Mouse (Mus musculus) heart, adult 9 months (tissue): ENCODE measurements at regions not wholly inside any gene's neighbourhood (a gene's known extent, or its start where the extent isn't known, plus 50 kb on each side); places are given as distances from the start of the nearest gene placed in this dataset.

ENCODE experiments used
- DNase-seq, 2 experiments: peaks; one replicate each; pipeline ENCODE4 v3.0.0; 2022; ENCODE audit warnings: low spot score in 2 of 2

- DNase-seq = no peak
These were observed 57.8 kb downstream of the Lsm3 start for GRCm38 (mm10) chr6:91573487-91573886.

DNA sequence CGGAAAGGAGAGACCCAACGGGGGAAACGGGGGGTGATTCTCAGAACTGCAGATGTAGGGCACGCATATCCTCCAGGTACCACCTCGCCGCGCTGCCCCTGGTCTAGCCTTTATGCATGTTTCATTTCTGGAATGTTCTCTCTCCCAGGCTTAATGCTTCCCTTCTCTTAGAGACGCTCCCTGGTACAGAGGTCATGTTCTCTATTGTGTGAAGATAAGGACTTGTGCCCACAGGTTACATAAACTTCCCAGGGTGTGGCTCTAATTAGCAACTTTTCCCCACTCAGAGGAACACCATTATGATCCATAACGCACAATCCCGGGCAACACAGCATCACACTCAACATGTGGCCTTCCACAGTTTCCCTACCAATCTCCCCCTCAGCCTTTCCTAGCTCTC, 58.7 kb downstream of the Lsm3 start:
- no peak for DNase-seq

DNA sequence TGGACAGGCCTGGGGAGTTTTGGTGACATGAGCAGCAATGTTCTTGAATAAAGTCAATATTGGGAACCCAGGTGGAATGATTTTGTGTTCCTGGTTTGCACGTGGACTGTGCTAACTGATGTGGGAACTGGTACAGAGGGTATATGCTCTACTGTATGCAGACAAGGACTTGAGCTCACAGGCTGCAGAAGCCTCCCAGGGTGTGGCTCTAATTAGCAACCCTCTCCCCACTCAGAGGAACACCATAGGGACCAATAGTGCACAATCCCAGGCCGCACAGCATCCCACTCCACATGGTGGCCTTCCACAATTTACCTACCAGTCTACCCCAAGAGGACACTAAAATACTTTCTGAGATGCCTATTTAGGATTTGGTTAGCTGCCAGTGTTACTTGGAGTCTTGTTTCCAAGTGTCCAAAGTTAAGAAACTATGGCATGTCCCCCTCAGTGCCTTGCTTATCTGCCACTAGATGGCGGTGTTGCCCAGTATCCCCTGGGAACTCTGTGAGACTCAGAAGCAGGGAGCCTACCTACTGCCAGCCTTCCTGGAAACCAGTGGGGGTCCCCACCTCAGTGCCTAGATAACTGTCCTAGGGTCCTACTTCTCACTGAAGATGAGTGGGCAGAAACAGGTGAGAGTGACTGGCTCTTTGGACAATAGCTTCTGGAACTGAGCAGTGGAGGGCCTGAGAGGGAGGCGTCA, 60.1 kb downstream of the Lsm3 start:
- peak; percentile 56 to 76 for DNase-seq

DNA sequence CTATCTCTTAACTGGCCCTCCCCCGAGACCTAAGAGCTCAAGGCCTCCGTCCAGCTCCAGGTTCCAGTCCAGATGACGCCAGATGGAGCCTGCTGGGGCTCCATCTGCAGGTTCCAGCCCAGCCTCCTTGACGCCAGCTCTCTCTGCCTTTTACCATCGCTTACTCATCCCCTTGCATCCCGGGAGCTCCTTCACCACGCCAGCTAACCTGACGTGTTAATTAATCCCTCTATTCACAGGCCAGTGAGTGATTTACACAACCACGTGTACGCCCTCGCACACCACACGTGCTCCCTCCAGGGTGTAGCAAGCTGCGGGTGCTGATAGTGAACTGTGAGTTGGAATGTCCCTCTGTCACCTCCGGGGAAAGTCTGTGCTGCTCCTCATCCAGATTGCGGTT, 61.2 kb downstream of the Lsm3 start:
- DNase-seq = peak; percentile 61 to 62

GRCm38 (mm10) chr6:91579666-91580065, 63.9 kb downstream of the Lsm3 start:
- no peak for DNase-seq

DNA sequence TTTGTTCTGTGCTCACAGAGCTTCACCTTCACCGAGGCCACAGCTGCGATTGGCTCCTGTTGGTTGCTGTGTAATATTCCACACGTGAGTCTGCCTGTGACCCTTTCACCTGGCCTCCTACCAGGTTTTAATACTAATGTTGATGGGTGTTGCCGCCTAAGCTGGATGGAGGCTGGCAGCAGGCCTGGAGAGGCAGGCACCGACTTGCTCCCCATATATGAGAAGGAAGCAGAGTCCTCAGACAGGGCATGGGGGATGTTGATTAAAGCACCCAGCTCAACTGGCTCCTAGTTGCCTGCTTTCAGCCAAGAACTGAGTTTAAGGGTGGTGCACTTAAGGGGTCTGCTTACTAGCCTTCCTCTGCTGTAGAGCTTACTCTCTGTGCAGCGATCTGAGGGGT, 64.9 kb downstream of the Lsm3 start:
- no peak for DNase-seq

DNA sequence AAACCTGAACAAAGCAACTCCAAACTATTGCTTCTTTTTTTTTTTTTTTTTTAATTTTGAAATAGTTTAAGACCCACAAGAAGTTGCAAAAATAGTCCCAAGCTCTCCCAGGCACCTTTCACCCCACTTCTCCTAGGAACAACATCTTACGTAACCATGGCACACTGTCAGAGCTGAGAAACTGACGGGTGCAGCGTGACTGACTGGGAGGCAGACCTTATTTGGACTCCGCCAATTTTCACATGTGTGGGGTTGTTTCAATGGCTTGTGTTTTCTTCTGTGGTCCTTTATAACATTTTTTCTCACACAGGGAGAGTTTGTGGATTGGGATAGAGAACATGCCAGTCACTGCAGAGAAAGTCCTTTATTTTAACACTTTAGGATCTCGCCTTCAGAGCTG, 66.6 kb downstream of the Lsm3 start:
- DNase-seq = peak; percentile 58 to 61

DNA sequence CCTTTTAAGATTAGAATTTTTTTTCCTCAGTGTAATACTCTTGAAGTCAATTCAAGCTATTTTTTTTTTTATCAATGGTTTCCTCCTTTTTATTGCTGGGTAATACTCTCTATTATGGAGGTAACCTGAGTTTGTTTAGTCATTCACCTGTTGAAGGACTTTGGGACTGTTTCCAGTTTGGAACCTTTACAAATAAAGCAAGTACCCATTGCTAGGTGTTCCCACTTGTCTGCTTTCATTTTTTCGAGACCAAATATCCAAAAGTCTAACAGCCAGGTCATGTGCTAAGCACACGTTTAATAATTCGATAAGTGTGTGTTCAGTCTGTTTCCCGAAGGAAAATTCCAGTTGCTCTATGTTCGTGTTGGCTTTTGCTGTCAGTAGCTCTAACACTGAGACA, 67.6 kb downstream of the Lsm3 start:
- DNase-seq = no peak

- DNase-seq = no peak
These were observed 69.8 kb downstream of the Lsm3 start for GRCm38 (mm10) chr6:91585543-91585942.

DNA sequence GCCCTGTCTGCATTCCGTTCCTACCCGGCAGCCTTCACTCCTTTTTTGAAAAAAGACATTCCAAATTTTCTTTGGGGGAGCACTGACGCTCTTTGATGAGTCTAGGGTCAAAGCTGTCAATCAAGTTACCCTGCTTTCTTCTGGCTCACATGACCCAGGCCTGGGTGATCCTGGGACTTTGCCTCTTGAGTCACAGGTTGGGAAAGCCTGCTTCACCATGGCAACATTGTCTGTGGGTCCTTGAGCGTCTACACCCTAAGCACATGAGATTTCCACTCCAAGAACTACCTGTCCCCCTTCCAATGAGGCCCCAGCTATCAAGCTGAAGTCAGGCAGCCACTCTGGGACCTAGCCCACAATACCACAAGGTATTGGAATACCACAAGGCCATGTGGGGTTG, 73.5 kb downstream of the Lsm3 start:
- DNase-seq = no peak

- DNase-seq = no peak
These were observed 74.7 kb downstream of the Lsm3 start for GRCm38 (mm10) chr6:91590395-91590794.

DNA sequence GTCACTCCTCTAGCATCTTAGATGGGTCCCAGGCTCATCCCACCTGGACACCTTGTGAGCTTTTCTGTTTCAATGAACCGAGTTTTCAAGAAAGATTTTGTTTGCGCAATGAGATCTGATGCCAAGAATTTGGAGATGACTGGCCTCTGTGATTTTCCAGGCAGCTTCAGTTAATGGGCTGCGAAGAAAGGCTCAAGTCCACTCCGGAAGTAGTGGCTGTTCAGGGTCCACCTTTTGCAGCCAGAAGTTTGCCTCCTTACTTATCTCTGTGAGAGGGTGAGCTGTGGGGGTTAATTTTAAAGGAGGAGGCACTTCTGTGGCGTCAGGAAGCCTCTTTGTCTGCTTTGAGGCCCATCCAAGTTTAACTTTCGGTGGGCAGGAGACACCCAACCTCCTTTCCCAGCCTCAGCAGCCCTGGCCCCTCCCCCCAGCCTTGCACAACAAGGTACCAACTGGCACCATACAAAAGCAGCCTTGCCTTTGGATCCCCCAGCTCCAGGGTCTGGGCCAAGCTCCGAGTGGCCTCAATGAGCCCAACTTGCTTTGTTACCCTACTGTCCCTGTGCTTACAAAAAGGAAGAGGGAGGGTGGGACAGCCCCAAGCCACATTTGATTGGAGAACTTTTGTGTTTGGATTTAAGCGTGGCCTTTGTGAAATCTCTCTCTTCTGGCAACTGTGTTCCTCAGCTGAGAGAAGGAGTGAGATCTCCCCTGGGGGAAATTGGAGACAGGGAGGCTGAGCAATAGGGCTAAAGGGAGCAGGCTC, 75.3 kb downstream of the Lsm3 start:
- peak; percentile 49 to 53 for DNase-seq

- DNase-seq = no peak
These were observed 76.9 kb downstream of the Lsm3 start for GRCm38 (mm10) chr6:91592651-91593050.

DNA sequence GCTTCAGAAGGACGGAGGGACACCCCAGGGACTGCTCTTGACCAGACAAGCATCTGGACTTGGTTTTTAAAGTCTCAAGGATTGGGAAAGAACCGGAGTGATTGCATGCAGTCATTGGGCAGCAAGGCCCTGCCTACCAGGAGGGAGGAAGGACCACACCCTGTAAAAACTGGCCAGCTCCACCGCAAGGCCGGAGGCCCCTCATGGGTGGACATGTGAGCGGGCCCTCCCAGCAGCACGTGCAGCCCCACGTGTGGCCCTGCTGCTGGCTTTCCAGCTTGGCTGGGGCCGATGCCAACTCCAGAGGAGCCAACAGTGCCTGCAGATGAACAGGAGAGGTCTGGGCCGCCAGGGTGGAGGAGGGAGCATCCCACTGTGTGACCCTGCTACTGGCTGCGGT, 83.2 kb downstream of the Lsm3 start:
- peak; percentile 99 for DNase-seq

DNA sequence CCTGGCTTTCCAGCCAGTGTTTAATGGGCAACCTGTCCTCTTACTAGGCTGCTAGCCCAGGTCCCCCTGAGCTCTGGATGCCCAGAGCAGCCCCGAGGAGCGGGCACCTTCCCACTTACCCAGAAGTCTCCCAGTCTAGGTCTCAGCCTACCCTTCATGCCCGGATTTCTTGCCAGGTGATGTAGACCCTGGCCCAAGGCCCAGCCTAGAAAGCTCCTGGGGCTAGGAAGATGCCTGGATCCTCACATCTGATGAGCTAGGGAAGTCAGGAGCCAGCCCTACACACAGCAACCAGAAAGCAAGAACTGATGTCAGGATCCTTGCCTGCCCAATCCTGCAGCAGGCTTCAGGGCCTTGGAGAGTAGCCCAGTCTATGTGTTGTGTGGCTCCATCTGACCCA, 83.7 kb upstream of the Slc6a6 start:
- DNase-seq = no peak

DNA sequence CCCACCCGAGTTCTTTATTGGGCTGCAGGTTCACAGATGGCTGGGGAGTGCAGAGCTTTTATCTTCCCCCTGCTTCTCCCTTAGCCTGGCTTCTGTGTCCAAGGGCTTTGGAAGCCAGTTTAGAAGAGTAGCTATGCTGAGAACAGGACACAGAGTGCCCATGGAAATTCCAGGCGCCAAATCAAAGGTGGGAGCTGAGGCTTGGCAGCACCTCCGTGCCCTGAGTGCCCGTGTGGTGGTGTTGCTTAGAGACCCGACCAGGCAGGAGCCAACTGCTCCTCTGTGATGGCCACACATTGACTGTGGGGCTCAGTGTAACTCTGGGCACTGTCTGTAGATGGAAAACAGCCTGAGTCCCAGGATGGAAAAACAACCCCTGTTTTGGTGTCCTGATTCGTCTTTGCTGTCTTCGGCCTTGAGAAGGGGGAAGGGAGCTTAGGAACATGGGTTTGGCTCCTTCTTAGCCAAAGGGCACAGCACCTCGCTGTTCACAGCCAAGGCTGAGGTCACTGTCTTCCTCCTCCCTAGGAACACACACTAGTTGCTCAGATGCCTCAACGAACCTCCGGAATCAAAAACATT, 77.1 kb upstream of the Slc6a6 start:
- DNase-seq = peak; percentile 51 to 59

GRCm38 (mm10) chr6:91607613-91608272, 76.1 kb upstream of the Slc6a6 start:
- no peak for DNase-seq

DNA sequence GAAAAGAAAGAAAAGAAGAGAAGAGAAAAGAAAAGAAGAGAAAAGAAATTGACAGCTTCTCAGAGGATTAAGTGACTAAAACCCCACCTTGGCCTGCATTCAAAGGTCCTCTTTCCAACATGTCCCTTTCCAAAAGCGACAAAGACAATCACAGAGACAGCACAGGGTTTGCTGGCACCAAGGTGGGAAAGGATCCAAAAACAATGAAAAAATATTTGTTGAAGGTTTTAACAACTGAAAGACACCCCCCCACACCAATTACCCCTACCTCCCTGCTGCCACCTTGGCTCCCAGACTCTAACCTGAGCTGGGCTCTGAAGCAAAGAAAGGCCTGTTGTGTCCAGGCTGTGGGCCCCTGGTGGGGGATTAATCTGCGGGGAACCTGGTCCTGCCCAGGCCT, 74.2 kb upstream of the Slc6a6 start:
- no peak for DNase-seq

- no peak for DNase-seq
These were observed 68.8 kb upstream of the Slc6a6 start for GRCm38 (mm10) chr6:91615022-91615421.

- no peak for DNase-seq
These were observed 67.3 kb upstream of the Slc6a6 start for GRCm38 (mm10) chr6:91616541-91616940.

DNA sequence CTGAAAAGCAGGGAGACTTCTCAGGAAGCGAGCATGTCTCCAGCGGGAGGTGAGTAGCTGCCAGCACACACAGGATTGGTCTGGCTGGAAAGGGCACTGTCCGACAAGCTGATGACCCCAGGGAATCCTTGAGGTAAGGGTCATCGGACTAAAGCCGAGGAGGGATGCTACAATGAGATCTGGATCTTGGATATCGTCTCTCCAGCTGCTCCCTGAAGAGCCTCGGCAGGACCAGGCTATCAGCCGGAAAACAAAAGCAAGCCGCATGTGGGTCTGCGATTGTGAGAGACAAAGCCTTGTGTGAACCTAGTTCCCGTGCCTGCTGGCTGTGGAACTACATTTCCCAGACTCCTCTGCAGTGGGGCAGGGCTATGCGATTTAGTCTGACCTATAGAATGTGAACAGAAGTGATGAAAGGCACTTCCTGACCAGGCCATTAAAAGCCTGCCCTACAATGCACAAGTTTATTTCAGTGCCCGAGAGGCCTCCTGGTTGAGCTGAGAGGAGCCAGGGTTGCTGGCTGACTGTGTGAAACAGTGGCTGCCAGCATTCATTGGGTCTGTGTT, 66.7 kb upstream of the Slc6a6 start:
- no peak for DNase-seq

DNA sequence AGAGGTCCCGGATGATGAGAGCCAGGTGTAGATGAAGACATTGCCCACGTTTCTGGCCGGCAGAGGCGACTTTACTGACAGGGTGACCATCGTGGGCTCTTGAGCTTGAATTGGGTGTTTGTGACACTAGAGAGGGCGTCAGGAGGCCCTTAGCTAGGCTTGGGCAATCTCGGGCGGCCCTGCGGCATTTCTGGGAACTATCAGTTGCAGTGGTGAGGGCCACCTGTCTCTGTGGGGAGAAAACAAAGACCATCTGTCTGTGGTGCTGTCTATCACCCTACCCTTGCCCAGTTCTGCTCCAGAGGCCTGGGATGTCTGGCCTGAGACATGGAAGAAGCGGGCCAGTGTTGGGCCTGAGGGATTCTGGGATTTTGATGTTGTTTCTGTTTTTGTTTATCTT, 66.2 kb upstream of the Slc6a6 start:
- no peak for DNase-seq
